ENCODE assay signal across 1 mouse cellular context in genomic region chr12:8487959-8488651, GRCm38 (mm10).
TF ChIP-seq lines count a peak whose summit lies in the region.

No protein-coding gene starts in this region.

TF ChIP-seq in CH12.LX, 34 proteins besides CTCF, POLR2A, EP300 and RAD21 (continued from another document):
- TF ChIP-seq BHLHE40 (IDR thresholded peaks at IDR 0.05; ENCODE audit: low read depth, low read length) (peak; percentile 74), SIN3A (IDR thresholded peaks at IDR 0.05; ENCODE audit: low read length) (0 out of 2 replicates have a peak, but pooled peaks have one; percentile 25), IRF4 (IDR thresholded peaks at IDR 0.05; ENCODE audit: low read depth, low read length) (peak; percentile 38; the same call in 1 of the 2 replicates), PAX5 (IDR thresholded peaks at IDR 0.05; ENCODE audit: low read length) (no peak), USF1 (IDR thresholded peaks at IDR 0.05; ENCODE audit: low read depth, low read length) (peak; percentile 80), MAX (IDR thresholded peaks at IDR 0.05; ENCODE audit: low read length) (peak; percentile 50; the same call in 1 of the 2 replicates)
